Mouse (Mus musculus) MEL (cell line): ENCODE data around the gene Rnf152. TPM values are rescaled to one million over a fixed set of nuclear protein-coding genes. Genes with fewer than 3 reads are reported as not detected.

ENCODE experiments used
- DNase-seq: peaks from one replicate; pipeline ENCODE4 v3.0.0; 2011; ENCODE audit warnings: low read depth, low spot score
- H3K27ac ChIP-seq: 2 replicates; pipeline ENCODE4 v1.5.1; 2012; ENCODE audit warnings: low read depth, mild to moderate bottlenecking, control low read depth, low read length, moderate library complexity; ENCODE audit not compliant: control insufficient read depth
- H3K27me3 ChIP-seq, 2 experiments: fragments of 150-350 bp in 1 of 2; sonication (generic) in 1 of 2; 2 replicates each; pipeline ENCODE4 v1.6.1; 2012; ENCODE audit warnings: low read length in 2 of 2, mild to moderate bottlenecking in 2 of 2, improper control_type of control experiment in 1 of 2, moderate library complexity in 1 of 2; ENCODE audit not compliant: insufficient read depth in 2 of 2, control insufficient read depth in 1 of 2
- H3K36me3 ChIP-seq, 2 experiments: 2 replicates each; pipeline ENCODE4 v1.6.1; 2012 to 2014; ENCODE audit warnings: low read length in 2 of 2, improper control_type of control experiment in 1 of 2, inconsistent platforms in 1 of 2, mild to moderate bottlenecking in 1 of 2; ENCODE audit not compliant: insufficient read depth in 2 of 2, control insufficient read depth in 1 of 2
- H3K4me1 ChIP-seq, 2 experiments: fragments of 150-350 bp in 1 of 2; sonication (generic) in 1 of 2; 2 replicates each; pipeline ENCODE4 v1.6.1; 2012; ENCODE audit warnings: low read length in 2 of 2, improper control_type of control experiment in 1 of 2, mild to moderate bottlenecking in 1 of 2; ENCODE audit not compliant: insufficient read depth in 2 of 2, control insufficient read depth in 1 of 2
- H3K4me3 ChIP-seq, 2 experiments: fragments of 150-350 bp in 1 of 2; sonication (generic) in 1 of 2; 2 replicates each; pipeline ENCODE4 v1.5.1; 2012; ENCODE audit warnings: low read depth in 2 of 2, low read length in 2 of 2, mild to moderate bottlenecking in 2 of 2, moderate library complexity in 2 of 2, control low read depth in 1 of 2, improper control_type of control experiment in 1 of 2; ENCODE audit not compliant: control insufficient read depth in 1 of 2, insufficient read depth in 1 of 2
- H3K79me2 ChIP-seq: 2 replicates; pipeline ENCODE4 v1.6.1; 2012; ENCODE audit warnings: mild to moderate bottlenecking, low read length, moderate library complexity; ENCODE audit not compliant: control insufficient read depth, poor library complexity, insufficient read depth
- H3K9ac ChIP-seq: 2 replicates; pipeline ENCODE4 v1.6.1; 2012; ENCODE audit warnings: low read depth, mild to moderate bottlenecking, control low read depth, low read length, moderate library complexity; ENCODE audit not compliant: control insufficient read depth, poor library complexity, severe bottlenecking
- H3K9me3 ChIP-seq: fragments of 150-350 bp; sonication (generic); replicated peaks from 2 replicates; pipeline ENCODE4 v1.6.1; 2012; ENCODE audit warnings: mild to moderate bottlenecking, low read length, improper control_type of control experiment, moderate library complexity; ENCODE audit not compliant: insufficient read depth
- CHD1 ChIP-seq: IDR thresholded peaks from 2 replicates; pipeline ENCODE4 v1.6.1; 2012; ENCODE audit warnings: low read depth, mild to moderate bottlenecking, inconsistent platforms, low read length, improper control_type of control experiment
- CTCF ChIP-seq, 3 experiments: IDR thresholded peaks in 2 of 3; conservative IDR thresholded peaks in 1 of 3; 2 replicates each; pipeline ENCODE4 v1.5.1; 2011 to 2012; ENCODE audit warnings: low read length in 3 of 3, low read depth in 2 of 3, mild to moderate bottlenecking in 2 of 3, improper control_type of control experiment in 1 of 3, inconsistent platforms in 1 of 3, mixed read lengths in 1 of 3, moderate library complexity in 1 of 3; ENCODE audit not compliant: control insufficient read depth in 1 of 3, insufficient read depth in 1 of 3, poor library complexity in 1 of 3, severe bottlenecking in 1 of 3
- ETS1 ChIP-seq: IDR thresholded peaks from 2 replicates; pipeline ENCODE4 v1.6.1; 2012; ENCODE audit warnings: low read depth, mild to moderate bottlenecking, inconsistent platforms, low read length, improper control_type of control experiment, moderate library complexity
- GATA1 ChIP-seq: IDR thresholded peaks from 2 replicates; pipeline ENCODE4 v1.6.1; 2011; ENCODE audit warnings: low read depth, low read length, improper control_type of control experiment
- HCFC1 ChIP-seq: IDR thresholded peaks from 2 replicates; pipeline ENCODE4 v1.6.1; 2012; ENCODE audit warnings: low read depth, mild to moderate bottlenecking, inconsistent platforms, low read length, improper control_type of control experiment, moderate library complexity
- KAT2A ChIP-seq: conservative IDR thresholded peaks from 2 replicates; pipeline ENCODE4 v1.6.1; 2012; ENCODE audit warnings: low read depth, low read length, improper control_type of control experiment, inconsistent platforms
- MAX ChIP-seq: IDR thresholded peaks from 2 replicates; pipeline ENCODE4 v1.6.1; 2011; ENCODE audit warnings: low read length, improper control_type of control experiment
- MAZ ChIP-seq: IDR thresholded peaks from 2 replicates; pipeline ENCODE4 v1.6.1; 2012; ENCODE audit warnings: low read depth, mild to moderate bottlenecking, inconsistent platforms, low read length, improper control_type of control experiment
- MEF2A ChIP-seq: IDR thresholded peaks from 2 replicates; pipeline ENCODE4 v1.6.1; 2014; ENCODE audit warnings: low read depth, mild to moderate bottlenecking, inconsistent platforms, low read length, improper control_type of control experiment; ENCODE audit not compliant: poor library complexity, insufficient replicate concordance, severe bottlenecking; ENCODE audit errors: extremely low read depth
- MYB ChIP-seq: IDR thresholded peaks from 2 replicates; pipeline ENCODE4 v1.6.1; 2011; ENCODE audit warnings: mild to moderate bottlenecking, low read depth, low read length, improper control_type of control experiment
- NRF1 ChIP-seq: IDR thresholded peaks from 2 replicates; pipeline ENCODE4 v1.6.1; 2014; ENCODE audit warnings: low read depth, mild to moderate bottlenecking, inconsistent platforms, low read length, improper control_type of control experiment, moderate library complexity; ENCODE audit not compliant: poor library complexity, insufficient read depth, severe bottlenecking
- POLR2AphosphoS2 ChIP-seq: IDR thresholded peaks from 2 replicates; pipeline ENCODE4 v1.6.1; 2011; ENCODE audit warnings: low read length, improper control_type of control experiment
- POLR2AphosphoS5 ChIP-seq: IDR thresholded peaks from 2 replicates; pipeline ENCODE4 v1.6.1; 2012; ENCODE audit warnings: low read depth, borderline replicate concordance, mild to moderate bottlenecking, inconsistent platforms, low read length, moderate library complexity, mixed read lengths
- RAD21 ChIP-seq: IDR thresholded peaks from 2 replicates; pipeline ENCODE4 v1.6.1; 2011; ENCODE audit warnings: mild to moderate bottlenecking, low read depth, low read length, improper control_type of control experiment
- SMC3 ChIP-seq: IDR thresholded peaks from 2 replicates; pipeline ENCODE4 v1.6.1; 2011; ENCODE audit warnings: low read depth, low read length, improper control_type of control experiment
- TBP ChIP-seq: IDR thresholded peaks from 2 replicates; pipeline ENCODE4 v1.8.0; 2011; ENCODE audit warnings: low read depth, low read length, improper control_type of control experiment
- UBTF ChIP-seq: IDR thresholded peaks from 2 replicates; pipeline ENCODE4 v1.6.1; 2012; ENCODE audit warnings: low read depth, mild to moderate bottlenecking, inconsistent platforms, low read length, improper control_type of control experiment, moderate library complexity, borderline replicate concordance; ENCODE audit not compliant: insufficient read depth
- USF1 ChIP-seq: IDR thresholded peaks from 2 replicates; pipeline ENCODE4 v1.6.1; 2014; ENCODE audit warnings: low read depth, mild to moderate bottlenecking, inconsistent platforms, low read length, improper control_type of control experiment, moderate library complexity
- USF2 ChIP-seq, 2 experiments: IDR thresholded peaks; 2 replicates each; pipeline ENCODE4 v1.6.1; 2011 to 2012; ENCODE audit warnings: improper control_type of control experiment in 2 of 2, low read length in 2 of 2, borderline replicate concordance in 1 of 2, inconsistent platforms in 1 of 2, low read depth in 1 of 2, mild to moderate bottlenecking in 1 of 2; ENCODE audit not compliant: insufficient read depth in 1 of 2
- ZC3H11A ChIP-seq: IDR thresholded peaks from 2 replicates; pipeline ENCODE4 v1.6.1; 2012; ENCODE audit warnings: low read depth, mild to moderate bottlenecking, inconsistent platforms, low read length, improper control_type of control experiment
- polyA plus RNA-seq, 2 experiments: library from polyadenylated mRNA; stranded (reverse) in 1 of 2; unstranded in 1 of 2; fragments of >175 nt in 1 of 2; fragments of >200 nt in 1 of 2; gene quantifications; 2 replicates each; pipeline versions ENCODE4 v1.2.1 to v1.2.4; 2012; ENCODE audit warnings: low replicate concordance in 2 of 2, low read depth in 1 of 2; ENCODE audit not compliant: insufficient read length in 2 of 2, insufficient read depth in 1 of 2, missing spikeins in 1 of 2
- total RNA-seq: library from RNA; depleted of rRNA; stranded (reverse); fragments of 300-350 nt; gene quantifications from 2 replicates; pipeline ENCODE4 v1.2.3, GENCODE M21; 2012

The Rnf152 gene
- total and polyA plus RNA-seq, 3 experiments, result not detected

- no peaks in the 10 kb centered on the region for H3K4me1 ChIP-seq
- no peaks in the 10 kb centered on the region for H3K9me3 ChIP-seq
- no peak for DNase-seq
- no peak overlapping the region for H3K27ac ChIP-seq
- H3K79me2 ChIP-seq, result no peaks in the 10 kb centered on the region
- no peaks in the 10 kb centered on the region for H3K27me3 ChIP-seq
- no peaks in the 10 kb centered on the region for H3K36me3 ChIP-seq
- no peak overlapping the region for H3K9ac ChIP-seq
- no peak overlapping the region for H3K4me3 ChIP-seq
- TF ChIP-seq MAX (no peak), KAT2A (no peak), POLR2AphosphoS5 (no peak), USF2 (IDR thresholded peaks at IDR 0.05; ENCODE audit: borderline replicate concordance in 1 of 2, insufficient read depth in 1 of 2, low read depth in 1 of 2, low read length in 2 of 2) (no peak), ETS1 (no peak), MAZ (no peak), ZC3H11A (no peak), MYB (no peak), HCFC1 (no peak), USF1 (no peak), SMC3 (no peak), GATA1 (no peak), CTCF (IDR thresholded peaks at IDR 0.05 in 2 of 3, conservative IDR thresholded peaks at IDR 0.05 in 1 of 3; ENCODE audit: control insufficient read depth in 1 of 3, insufficient read depth in 1 of 3, low read depth in 2 of 3, low read length in 3 of 3, poor library complexity in 1 of 3, severe bottlenecking in 1 of 3) (no peak), POLR2AphosphoS2 (no peak), NRF1 (no peak), RAD21 (no peak), MEF2A (no peak)
These were observed 31.9 kb downstream of the Rnf152 start for GRCm38 (mm10) chr1:105324636-105325035.

- Histone ChIP-seq H3K36me3 (no peaks in the 10 kb centered on the region), H3K27ac (no peak overlapping the region), H3K9ac (no peak overlapping the region), H3K4me3 (no peak overlapping the region), H3K27me3 (no peaks in the 10 kb centered on the region), H3K9me3 (no peaks in the 10 kb centered on the region), H3K79me2 (no peaks in the 10 kb centered on the region), H3K4me1 (no peaks in the 10 kb centered on the region)
- no peak for DNase-seq
- TF ChIP-seq GATA1 (no peak), UBTF (no peak), MYB (no peak), NRF1 (no peak), USF1 (no peak), TBP (no peak), CHD1 (no peak)
These were observed 42.3 kb downstream of the Rnf152 start for GRCm38 (mm10) chr1:105314010-105314800.
